Mouse (Mus musculus) Patski (cell line): ENCODE measurements around the gene Slc9a3r2. TPM values are rescaled to one million over a fixed set of nuclear protein-coding genes. Genes with fewer than 3 reads are reported as not detected.
A peak's percentile ranks its signal among the peaks of the same experiment; 100 is the strongest.

Source experiments
- ATAC-seq: fragments of 100-300 bp; one replicate; pipeline ENCODE4 v1.8.0; 2021
- CTCF ChIA-PET: fragments of 350-600 bp; sonication (Branson Sonifier 250); formaldehyde crosslinking; loops from one replicate; lab custom pipeline; 2022; ENCODE audit warnings: inconsistent platforms; lab: Charles Lee
- POLR2A ChIA-PET: fragments of 350-600 bp; sonication (Branson Sonifier 250); formaldehyde crosslinking; loops from one replicate; lab custom pipeline; 2022; ENCODE audit warnings: antibody characterized with exemption, inconsistent platforms; lab: Charles Lee
- DNase-seq: peaks from one replicate; pipeline ENCODE4 v3.0.0-alpha.2; 2011; ENCODE audit warnings: low read depth, low spot score
- H3K27me3 ChIP-seq: fragments of 371-371 bp; one replicate; pipeline ENCODE4 v1.5.1; 2021
- CTCF ChIP-seq: fragments of 100-300 bp; IDR thresholded peaks from one replicate; pipeline ENCODE4 v1.5.1; 2021
- in situ Hi-C: fragments of 300-500 bp; cut with MboI; formaldehyde crosslinking; loops from 3 replicates; pipeline ENCODE4 v1.11.1; 2018; ENCODE audit warnings: low pct_unique_long_range_greater_than_20kb, mixed read lengths
- polyA plus RNA-seq: library from polyadenylated mRNA; unstranded; gene quantifications from one replicate; pipeline ENCODE4 v1.2.3, GENCODE M21; 2021

Gene Slc9a3r2
- 32.3 TPM for polyA plus RNA-seq

DNA sequence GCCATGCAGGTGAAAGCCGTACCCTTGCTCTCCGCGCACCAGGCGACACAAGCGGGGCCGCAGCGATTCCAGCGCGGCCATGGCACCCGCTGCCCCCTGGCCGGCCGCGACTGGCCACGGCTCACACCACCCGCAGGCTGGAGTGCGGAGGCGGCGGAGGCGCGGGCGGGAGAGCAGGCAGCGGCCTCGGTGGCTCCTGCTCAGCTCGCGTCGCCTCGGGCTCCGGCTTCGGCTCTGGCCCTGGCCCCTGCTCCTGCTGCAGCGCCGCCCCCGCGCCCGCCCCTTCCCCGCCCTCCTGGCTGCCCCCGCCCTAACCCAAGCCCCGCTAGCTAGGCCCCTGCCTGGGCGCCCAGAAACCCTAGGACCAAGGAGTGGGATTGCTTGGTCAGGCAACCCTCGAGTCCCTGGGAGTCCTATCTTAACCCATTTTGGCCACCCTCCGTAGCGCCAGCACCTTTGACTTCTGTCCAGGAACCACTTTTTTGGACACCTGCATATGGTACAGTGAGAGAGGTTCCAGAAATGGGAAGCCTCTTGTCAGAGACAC, at the start of gene Slc9a3r2:
TSS of gene Slc9a3r2 (minus strand) at position 258 of the 547 bp plus-strand sequence.
- ATAC-seq (peak; percentile 51), DNase-seq (no peak)

DNA sequence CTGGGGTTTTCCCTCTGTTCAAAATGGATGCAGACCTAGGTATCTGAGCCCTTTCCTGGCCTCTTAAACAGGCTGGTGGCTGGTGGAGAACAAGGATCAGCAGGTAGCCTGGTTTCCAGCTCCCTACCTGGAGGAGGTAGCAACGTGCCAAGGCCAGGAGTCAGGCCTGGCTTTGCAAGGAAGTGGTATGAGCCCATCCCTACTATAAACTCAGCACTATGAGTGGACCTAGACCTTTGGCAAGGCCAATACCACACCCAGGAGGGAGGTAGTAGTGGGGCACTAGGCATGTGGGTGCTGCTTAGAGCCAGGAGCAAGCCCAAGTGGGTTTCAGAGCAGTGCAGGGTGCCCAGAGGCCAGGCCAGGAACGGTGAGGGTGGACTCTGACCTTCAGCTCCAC, 49.3 kb upstream of the Slc9a3r2 start:
- ChIA-PET CTCF (no interaction called here), POLR2A (no interaction called here)
- DNase-seq (no peak), ATAC-seq (no peak)
- TF ChIP-seq CTCF: no peak
- H3K27me3 ChIP-seq: no peaks in the 10 kb centered on the region
- in situ Hi-C loops: no loop called here

More for the DNA sequence above, at the start of gene Slc9a3r2:
- no peak for TF ChIP-seq CTCF
- in situ Hi-C loops: loop anchor here (10.0 kb wide), 1 partner anchor 185 kb away; no protein-coding TSS in a partner anchor
- ChIA-PET CTCF (interaction anchor here (0.9 kb wide), 1 partner anchor 17 kb away, joined by 3 read pairs; no protein-coding TSS in a partner anchor), POLR2A (no interaction called here)
- H3K27me3 ChIP-seq: no peaks in the 10 kb centered on the region

DNA sequence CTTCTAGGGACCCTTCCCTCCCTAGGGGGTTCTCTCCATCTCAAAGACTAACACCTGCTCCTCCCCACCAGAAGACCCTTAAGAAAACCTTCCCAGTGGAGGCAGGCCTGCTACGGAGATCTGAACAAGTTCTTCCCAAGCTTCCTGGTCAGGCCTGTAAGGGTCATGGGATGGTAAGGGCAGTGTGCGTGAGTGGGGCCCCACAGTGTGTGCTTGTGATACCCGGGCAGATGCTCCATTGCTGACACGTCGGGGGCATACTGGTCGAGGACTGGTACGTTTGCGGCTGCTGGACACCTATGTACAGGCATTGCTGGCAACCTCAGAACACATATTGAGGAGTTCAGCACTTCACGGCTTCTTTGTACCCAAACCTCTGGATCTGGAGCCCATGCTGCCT, 48.6 kb upstream of the Slc9a3r2 start:
- ChIA-PET POLR2A (interaction anchor here (2.2 kb wide), 1 partner anchor 8 kb away, joined by 11 read pairs; the partner anchor contains the start of gene Tbl3), CTCF (no interaction called here)
- ATAC-seq (no peak), DNase-seq (no peak)
- no peaks in the 10 kb centered on the region for H3K27me3 ChIP-seq
- no peak for TF ChIP-seq CTCF
- in situ Hi-C loops: no loop called here

- ATAC-seq (no peak), DNase-seq (no peak)
- POLR2A ChIA-PET: interaction anchor here (2.2 kb wide), 1 partner anchor 9 kb away, joined by 11 read pairs; the partner anchor contains the start of gene Tbl3
- CTCF ChIA-PET: interaction anchor here (1.4 kb wide), 1 partner anchor 67 kb away, joined by 3 read pairs; no protein-coding TSS in a partner anchor
- no peak for TF ChIP-seq CTCF
- H3K27me3 ChIP-seq: no peaks in the 10 kb centered on the region
- in situ Hi-C loops: no loop called here
These were observed 47.9 kb upstream of the Slc9a3r2 start for GRCm38 (mm10) chr17:24697985-24698384.

DNA sequence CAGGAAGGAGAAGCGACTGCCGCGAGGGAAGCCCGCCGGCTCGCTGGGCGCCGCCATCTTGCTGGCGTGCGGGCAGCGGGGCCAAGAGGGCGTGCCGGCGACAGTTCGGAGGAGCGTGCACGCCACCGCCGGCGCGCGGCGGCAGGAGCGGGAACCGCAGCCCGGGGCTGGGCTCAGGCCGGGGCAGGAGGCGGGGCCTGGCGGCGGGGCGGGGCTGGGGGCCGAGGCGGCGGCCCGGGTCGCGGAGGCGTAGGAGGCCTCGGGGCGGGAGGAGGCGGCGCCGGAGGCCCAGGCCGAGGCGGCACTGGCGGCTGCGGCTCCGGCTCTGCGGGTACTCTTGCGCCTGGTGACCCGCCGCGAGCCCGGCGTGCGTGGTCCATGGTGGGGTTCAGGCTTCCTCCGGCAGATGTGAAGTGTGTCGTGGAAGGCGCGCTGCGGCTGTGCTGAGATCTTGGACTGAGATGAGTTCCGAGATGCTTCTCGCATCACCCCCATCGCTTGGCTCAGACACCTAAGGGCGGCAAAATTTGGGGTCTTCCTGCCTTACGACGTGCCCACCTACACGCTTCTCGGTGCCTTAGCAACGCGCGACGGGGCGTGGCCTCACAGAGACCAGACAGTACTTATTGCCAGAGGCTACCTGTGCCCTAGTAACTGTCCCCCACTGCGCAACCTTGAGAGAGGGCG, 46.0 kb upstream of the Slc9a3r2 start, which contains the start of the genes Gfer and Noxo1:
TSS of gene Gfer (minus strand) at position 146 of the 687 bp plus-strand sequence.
TSS of gene Noxo1 (plus strand) at position 224 of the 687 bp plus-strand sequence.
- in situ Hi-C loops: no loop called here
- ChIA-PET CTCF (no interaction called here), POLR2A (interaction anchor here (2.2 kb wide), 1 partner anchor 11 kb away, joined by 11 read pairs; the partner anchor contains the start of gene Tbl3)
- no peaks in the 10 kb centered on the region for H3K27me3 ChIP-seq
- no peak for DNase-seq
- no peak for TF ChIP-seq CTCF
- ATAC-seq: peak; percentile 79

DNA sequence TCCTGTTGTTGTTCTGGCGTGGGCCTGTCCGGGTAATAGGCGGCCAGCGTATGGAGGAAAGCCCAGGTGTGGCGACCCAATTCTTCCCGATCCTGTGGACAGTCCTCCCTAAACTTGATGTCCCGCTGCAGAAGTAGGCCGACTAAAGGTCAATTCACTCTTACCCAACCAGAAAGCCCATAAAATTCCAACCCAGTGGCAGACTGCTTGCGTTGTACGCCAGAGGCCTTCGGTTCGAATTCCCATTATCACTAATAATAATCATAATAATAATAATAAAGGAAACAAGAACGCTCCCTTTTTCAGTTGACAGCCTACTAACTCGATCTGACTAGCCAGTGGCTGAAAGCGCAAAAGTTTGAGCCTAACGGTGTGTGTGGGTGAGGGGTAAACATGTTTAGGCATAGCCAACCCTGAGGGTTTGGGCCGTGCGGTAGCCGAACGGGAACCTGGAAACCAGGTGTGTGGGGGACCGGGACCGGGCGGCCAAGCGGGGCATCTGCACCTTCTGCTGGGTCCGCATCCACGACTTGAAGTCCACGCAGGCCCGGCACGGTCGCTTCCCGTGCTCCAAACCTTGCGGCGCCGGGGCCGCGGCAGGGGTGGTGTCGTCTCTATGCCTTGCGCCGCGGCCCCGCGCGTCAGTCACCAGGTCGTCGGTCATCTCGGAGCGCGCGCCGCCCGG, 45.3 kb upstream of the Slc9a3r2 start:
- no peak for TF ChIP-seq CTCF
- in situ Hi-C loops: no loop called here
- POLR2A ChIA-PET: no interaction called here
- no peak for DNase-seq
- no peaks in the 10 kb centered on the region for H3K27me3 ChIP-seq
- CTCF ChIA-PET: no interaction called here
- peak; percentile 17 for ATAC-seq

GRCm38 (mm10) chr17:24692385-24692784, 42.3 kb upstream of the Slc9a3r2 start:
- H3K27me3 ChIP-seq: no peaks in the 10 kb centered on the region
- POLR2A ChIA-PET: no interaction called here
- ATAC-seq (no peak), DNase-seq (no peak)
- CTCF ChIA-PET: no interaction called here
- no peak for TF ChIP-seq CTCF
- in situ Hi-C loops: no loop called here

GRCm38 (mm10) chr17:24689251-24690081, 39.3 kb upstream of the Slc9a3r2 start, which contains the start of gene Syngr3:
Syngr3 (minus strand) TSS chr17:24689955.
- peak; percentile 20 for ATAC-seq
- H3K27me3 ChIP-seq: no peaks in the 10 kb centered on the region
- no peak for DNase-seq
- in situ Hi-C loops: no loop called here
- CTCF ChIA-PET: interaction anchor here (1.0 to 1.2 kb wide), 2 partner anchors 20 to 35 kb away, joined by 3 to 5 read pairs; partner anchors contain the start of genes Ndufb10 and Zfp598
- no peak for TF ChIP-seq CTCF
- POLR2A ChIA-PET: interaction anchor here (2.0 kb wide), 1 partner anchor 19 kb away, joined by 7 read pairs; no protein-coding TSS in a partner anchor

- H3K27me3 ChIP-seq: no peaks in the 10 kb centered on the region
- DNase-seq (no peak), ATAC-seq (no peak)
- in situ Hi-C loops: no loop called here
- POLR2A ChIA-PET: no interaction called here
- CTCF ChIA-PET: no interaction called here
- TF ChIP-seq CTCF: no peak
These were observed 37.5 kb upstream of the Slc9a3r2 start for GRCm38 (mm10) chr17:24687599-24687998.
